Mouse (Mus musculus): ENCODE results near the gene Bpifc. TPM values are rescaled to one million over a fixed set of nuclear protein-coding genes. Genes with fewer than 3 reads are reported as not detected.

Bpifc gene
- polyA plus RNA-seq, 1 experiment from 2014 or later: 0.28 TPM

- no peak for ATAC-seq (replicated peaks; ENCODE audit: extremely low read depth, insufficient read depth, low FRiP score)
- H3K27ac ChIP-seq (ENCODE audit: low read length): no peak overlapping the region
- H3K9ac ChIP-seq (ENCODE audit: low read length): no peak overlapping the region
- H3K27me3 ChIP-seq (ENCODE audit: control insufficient read depth, insufficient read depth, low read length): no peaks in the 10 kb centered on the region
- H3K4me3 ChIP-seq (ENCODE audit: low read length): no peak overlapping the region
- H3K36me3 ChIP-seq (ENCODE audit: control insufficient read depth, insufficient read depth): peaks cover 37% of the 10 kb centered on the region
- H3K4me2 ChIP-seq (ENCODE audit: low read depth, low read length): no peak overlapping the region
- H3K9me3 ChIP-seq (replicated peaks; ENCODE audit: control insufficient read depth, low read length): no peaks in the 10 kb centered on the region
- H3K4me1 ChIP-seq (ENCODE audit: control insufficient read depth, insufficient read depth, low read length): peaks cover 6% of the 10 kb centered on the region
- 84% methylated on average over 6 of the region's 6 CpGs for WGBS
Observed at GRCm38 (mm10) chr10:85951765-85952443, 59.8 kb downstream of the Bpifc start.

- no peak for ATAC-seq (replicated peaks; ENCODE audit: extremely low read depth, insufficient read depth, low FRiP score)
- H3K9me3 ChIP-seq (replicated peaks; ENCODE audit: control insufficient read depth, low read length): no peaks in the 10 kb centered on the region
- no peaks in the 10 kb centered on the region for H3K4me1 ChIP-seq (ENCODE audit: control insufficient read depth, insufficient read depth, low read length)
- 95% methylated on average over 8 of the region's 8 CpGs for WGBS
- no peak overlapping the region for H3K4me3 ChIP-seq (ENCODE audit: low read length)
- H3K36me3 ChIP-seq (ENCODE audit: control insufficient read depth, insufficient read depth): peaks cover 57% of the 10 kb centered on the region
- H3K27me3 ChIP-seq (ENCODE audit: control insufficient read depth, insufficient read depth, low read length): no peaks in the 10 kb centered on the region
- no peak overlapping the region for H3K4me2 ChIP-seq (ENCODE audit: low read depth, low read length)
- H3K9ac ChIP-seq (ENCODE audit: low read length): no peak overlapping the region
- no peak overlapping the region for H3K27ac ChIP-seq (ENCODE audit: low read length)
Observed at GRCm38 (mm10) chr10:85948483-85949196, 63.1 kb downstream of the Bpifc start.

GRCm38 (mm10) chr10:85936280-85936965 lies 75.3 kb downstream of the Bpifc start:
- H3K4me1 ChIP-seq (ENCODE audit: control insufficient read depth, insufficient read depth, low read length): no peaks in the 10 kb centered on the region

GRCm38 (mm10) chr10:85929962-85930361 lies 81.7 kb downstream of the Bpifc start:
- H3K4me1 ChIP-seq (ENCODE audit: control insufficient read depth, insufficient read depth, low read length): peaks cover 10% of the 10 kb centered on the region
- peaks cover 11% of the 10 kb centered on the region; the same call in 1 of the 2 replicates for H3K27me3 ChIP-seq (ENCODE audit: control insufficient read depth, insufficient read depth, low read length)
- H3K9ac ChIP-seq (ENCODE audit: low read length): no peak overlapping the region
- no peaks in the 10 kb centered on the region for H3K9me3 ChIP-seq (replicated peaks; ENCODE audit: control insufficient read depth, low read length)
- WGBS: 86% methylated on average over 11 of the region's 11 CpGs
- no peak overlapping the region for H3K4me2 ChIP-seq (ENCODE audit: low read depth, low read length)
- no peak overlapping the region for H3K27ac ChIP-seq (ENCODE audit: low read length)
- H3K36me3 ChIP-seq (ENCODE audit: control insufficient read depth, insufficient read depth): no peaks in the 10 kb centered on the region
- ATAC-seq (replicated peaks; ENCODE audit: extremely low read depth, insufficient read depth, low FRiP score): no peak
- H3K4me3 ChIP-seq (ENCODE audit: low read length): no peak overlapping the region

More at GRCm38 (mm10) chr10:85936280-85936965, 75.3 kb downstream of the Bpifc start:
- ATAC-seq (replicated peaks; ENCODE audit: extremely low read depth, insufficient read depth, low FRiP score): no peak
- no peaks in the 10 kb centered on the region for H3K27me3 ChIP-seq (ENCODE audit: control insufficient read depth, insufficient read depth, low read length)
- no peak overlapping the region for H3K4me3 ChIP-seq (ENCODE audit: low read length)
- 93% methylated on average over 6 of the region's 6 CpGs for WGBS
- peaks cover 51% of the 10 kb centered on the region for H3K36me3 ChIP-seq (ENCODE audit: control insufficient read depth, insufficient read depth)
- no peak overlapping the region for H3K4me2 ChIP-seq (ENCODE audit: low read depth, low read length)
- no peak overlapping the region for H3K9ac ChIP-seq (ENCODE audit: low read length)
- H3K9me3 ChIP-seq (replicated peaks; ENCODE audit: control insufficient read depth, low read length): peaks cover 6% of the 10 kb centered on the region
- no peak overlapping the region for H3K27ac ChIP-seq (ENCODE audit: low read length)

- Histone ChIP-seq H3K4me3 (ENCODE audit: low read length) (no peak overlapping the region), H3K4me1 (ENCODE audit: control insufficient read depth, insufficient read depth, low read length) (peaks cover 10% of the 10 kb centered on the region), H3K36me3 (ENCODE audit: control insufficient read depth, insufficient read depth) (no peaks in the 10 kb centered on the region), H3K9me3 (replicated peaks; ENCODE audit: control insufficient read depth, low read length) (no peaks in the 10 kb centered on the region), H3K9ac (ENCODE audit: low read length) (no peak overlapping the region), H3K27me3 (ENCODE audit: control insufficient read depth, insufficient read depth, low read length) (peaks cover 11% of the 10 kb centered on the region; the same call in 1 of the 2 replicates), H3K27ac (ENCODE audit: low read length) (no peak overlapping the region), H3K4me2 (ENCODE audit: low read depth, low read length) (peak overlapping the region; percentile 84)
- WGBS: 54% methylated on average over 11 of the region's 11 CpGs
- ATAC-seq (replicated peaks; ENCODE audit: extremely low read depth, insufficient read depth, low FRiP score): no peak
Observed at GRCm38 (mm10) chr10:85929208-85929591, 82.5 kb downstream of the Bpifc start.

- Histone ChIP-seq H3K9me3 (replicated peaks; ENCODE audit: control insufficient read depth, low read length) (no peaks in the 10 kb centered on the region), H3K4me1 (ENCODE audit: control insufficient read depth, insufficient read depth, low read length) (peaks cover 10% of the 10 kb centered on the region), H3K9ac (ENCODE audit: low read length) (peak overlapping the region; percentile 35; the same call in 1 of the 2 replicates), H3K27me3 (ENCODE audit: control insufficient read depth, insufficient read depth, low read length) (peaks cover 11% of the 10 kb centered on the region; the same call in 1 of the 2 replicates), H3K4me2 (ENCODE audit: low read depth, low read length) (peak overlapping the region; percentile 84), H3K36me3 (ENCODE audit: control insufficient read depth, insufficient read depth) (no peaks in the 10 kb centered on the region), H3K4me3 (ENCODE audit: low read length) (peak overlapping the region; percentile 57), H3K27ac (ENCODE audit: low read length) (no peak overlapping the region)
- peak; percentile 70 for ATAC-seq (replicated peaks; ENCODE audit: extremely low read depth, insufficient read depth, low FRiP score)
- WGBS: under 1% methylated on average over 63 of the region's 63 CpGs
Observed at GRCm38 (mm10) chr10:85928499-85929207, 83.0 kb downstream of the Bpifc start.

- Histone ChIP-seq H3K36me3 (ENCODE audit: control insufficient read depth, insufficient read depth) (no peaks in the 10 kb centered on the region), H3K4me1 (ENCODE audit: control insufficient read depth, insufficient read depth, low read length) (peaks cover 10% of the 10 kb centered on the region), H3K9ac (ENCODE audit: low read length) (peak within 1 kb of the TSS; percentile 7; the same call in 1 of the 2 replicates), H3K4me3 (ENCODE audit: low read length) (peak within 1 kb of the TSS; percentile 57), H3K4me2 (ENCODE audit: low read depth, low read length) (peak within 1 kb of the TSS; percentile 84), H3K27ac (ENCODE audit: low read length) (no peak within 1 kb of the TSS), H3K27me3 (ENCODE audit: control insufficient read depth, insufficient read depth, low read length) (peaks cover 11% of the 10 kb centered on the region; the same call in 1 of the 2 replicates), H3K9me3 (replicated peaks; ENCODE audit: control insufficient read depth, low read length) (no peaks in the 10 kb centered on the region)
- 1% methylated on average over 23 of the region's 23 CpGs for WGBS
- ATAC-seq (replicated peaks; ENCODE audit: extremely low read depth, insufficient read depth, low FRiP score): no peak
Observed at GRCm38 (mm10) chr10:85927676-85928445, 83.8 kb downstream of the Bpifc start, which contains the start of gene Ascl4. Gene Ascl4 (plus strand): TSS chr10:85927681.
